Mouse (Mus musculus): Measurements from ENCODE around the gene R3hdml. TPM values are rescaled to one million over a fixed set of nuclear protein-coding genes. Genes with fewer than 3 reads are reported as not detected.

The R3hdml gene
- total RNA-seq, 2 experiments from 2014 or later, result not detected

DNA sequence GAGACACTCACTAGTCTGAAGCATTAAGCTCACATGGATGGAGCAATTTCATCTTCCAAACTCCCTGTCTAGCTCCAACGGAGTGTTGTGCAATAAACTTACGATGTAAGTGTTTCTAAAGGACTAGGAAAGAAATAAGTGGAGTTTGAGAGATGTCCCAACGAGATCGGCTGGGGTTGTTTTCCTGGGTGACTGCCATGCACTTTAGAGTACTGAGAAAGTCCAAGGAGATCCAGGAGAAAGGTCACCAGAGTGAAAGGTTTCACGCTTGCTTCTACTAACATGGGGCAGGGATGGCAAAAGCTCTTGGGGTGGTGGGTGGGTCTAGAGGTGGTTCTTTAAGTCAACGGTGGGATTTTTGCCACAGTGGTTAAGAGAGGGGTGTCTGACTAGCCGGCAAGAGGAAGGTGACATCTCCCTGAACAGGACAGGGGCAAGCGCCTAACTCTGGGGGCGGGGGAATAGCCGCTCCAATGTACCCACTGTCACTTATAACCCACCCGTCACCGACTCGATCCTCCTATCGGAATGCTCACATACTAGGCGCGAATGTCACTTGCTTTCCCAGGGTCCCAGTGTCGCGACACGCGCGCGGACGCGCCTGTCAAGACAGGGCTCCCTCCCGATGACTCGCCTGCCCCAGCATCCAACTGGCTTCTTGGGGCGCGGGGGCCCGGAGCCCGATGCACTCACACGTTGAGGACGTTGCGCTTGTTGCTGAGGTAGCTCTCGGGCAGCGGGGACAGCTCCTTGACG lies 20.2 kb upstream of the R3hdml start:
- no peak; the same call in 1 of the 2 replicates for ATAC-seq (ENCODE audit: poor library complexity, severe bottlenecking)

DNA sequence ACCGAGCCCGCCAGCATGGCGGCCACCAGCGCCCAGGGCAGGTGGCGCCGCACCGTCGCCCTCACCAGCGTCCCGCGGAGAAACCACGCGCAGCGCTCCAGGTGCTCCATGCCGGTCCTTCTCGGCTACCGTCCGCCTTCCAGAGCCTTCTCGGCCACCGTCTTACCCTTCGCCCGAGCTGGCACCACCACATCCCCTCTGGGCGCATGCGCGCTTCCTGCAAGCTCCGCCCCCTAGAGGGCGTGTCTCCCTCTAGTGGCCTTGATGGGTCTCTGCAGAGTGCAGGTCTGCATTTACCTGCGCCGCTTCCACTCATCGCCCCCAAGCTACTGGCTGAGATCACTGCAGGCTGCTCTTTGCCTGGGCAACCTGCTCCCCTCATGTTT lies 19.7 kb upstream of the R3hdml start, which contains the start of gene Fitm2:
Fitm2 (minus strand) TSS at position 164 of the 386 bp plus-strand sequence.
- ATAC-seq (ENCODE audit: poor library complexity, severe bottlenecking), result peak; percentile 98

- no peak for ATAC-seq (ENCODE audit: poor library complexity, severe bottlenecking)
These were observed 11.8 kb upstream of the R3hdml start for GRCm38 (mm10) chr2:163480191-163480825.

DNA sequence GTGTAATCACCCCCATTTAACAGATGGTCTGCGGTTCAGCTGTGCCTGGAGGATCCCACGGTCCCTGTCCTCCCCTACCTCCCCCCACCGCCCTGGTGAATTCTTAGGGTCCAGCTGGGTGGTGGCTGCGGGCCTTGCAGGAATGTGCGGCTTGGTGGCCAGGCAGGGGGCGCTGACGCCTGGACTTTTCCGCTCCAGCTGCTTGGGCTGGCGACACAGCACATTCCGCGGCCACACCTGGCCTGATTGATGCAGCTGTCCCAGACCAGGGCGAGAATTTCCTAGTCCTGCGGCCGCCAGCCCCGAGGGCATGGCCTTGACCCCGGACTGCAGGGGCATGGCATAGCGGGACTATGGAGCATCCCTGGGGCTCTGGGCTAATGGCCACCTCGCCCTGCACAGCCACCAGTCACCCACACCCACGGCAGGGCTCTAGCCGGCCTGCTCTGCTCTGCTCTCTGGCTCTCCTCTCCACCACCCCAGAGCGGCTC lies 10.5 kb upstream of the R3hdml start:
- no peak for ATAC-seq (ENCODE audit: poor library complexity, severe bottlenecking)

GRCm38 (mm10) chr2:163487360-163487759 lies 4.8 kb upstream of the R3hdml start:
- ATAC-seq (ENCODE audit: poor library complexity, severe bottlenecking), result no peak

- ATAC-seq (ENCODE audit: poor library complexity, severe bottlenecking), result no peak
These were observed 2.3 kb upstream of the R3hdml start for GRCm38 (mm10) chr2:163489725-163490291.

DNA sequence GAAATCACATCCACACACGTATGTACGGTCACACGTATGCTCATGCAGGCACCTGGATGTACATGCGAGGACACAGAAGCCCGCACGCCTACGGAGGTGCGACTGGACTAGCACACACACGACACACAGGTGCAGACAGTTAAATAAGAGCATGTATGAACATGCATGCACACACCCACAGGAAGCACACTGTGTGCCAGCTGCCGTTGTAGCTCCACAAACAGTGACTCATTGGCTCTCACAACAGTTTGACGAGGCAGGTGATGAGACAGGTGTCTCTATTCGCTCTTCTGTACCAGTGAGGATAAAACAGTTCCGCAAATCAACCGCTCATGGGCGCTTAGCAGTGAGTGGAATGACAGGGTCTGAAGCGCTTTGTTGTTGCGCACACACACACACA lies 1.5 kb upstream of the R3hdml start:
- ATAC-seq (ENCODE audit: poor library complexity, severe bottlenecking), result no peak

GRCm38 (mm10) chr2:163491351-163491750 lies 767 bp upstream of the R3hdml start:
- ATAC-seq (ENCODE audit: poor library complexity, severe bottlenecking), result no peak

DNA sequence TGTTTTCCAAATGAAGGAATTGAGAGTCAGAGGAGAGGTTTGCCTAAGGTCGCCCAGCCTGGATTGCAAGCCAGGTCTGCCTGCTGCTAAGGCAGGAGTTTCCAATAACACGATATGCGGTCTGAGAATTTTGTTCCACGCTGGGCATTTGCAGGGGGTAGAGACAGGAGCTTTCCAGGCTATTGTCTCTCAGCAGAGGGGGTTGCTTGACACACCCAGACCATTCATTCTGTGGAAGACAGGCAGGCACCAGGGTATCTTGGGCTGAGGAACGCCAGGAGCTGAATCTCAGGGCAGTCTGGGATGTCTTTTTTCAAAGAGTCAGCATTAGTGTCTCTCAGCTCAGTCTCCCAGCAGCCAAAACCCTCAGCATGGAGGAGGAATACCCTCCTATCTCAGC lies 913 bp downstream of the R3hdml start:
- no peak for ATAC-seq (ENCODE audit: poor library complexity, severe bottlenecking)

- no peak for ATAC-seq (ENCODE audit: poor library complexity, severe bottlenecking)
These were observed 1.9 kb downstream of the R3hdml start for GRCm38 (mm10) chr2:163493976-163494375.

DNA sequence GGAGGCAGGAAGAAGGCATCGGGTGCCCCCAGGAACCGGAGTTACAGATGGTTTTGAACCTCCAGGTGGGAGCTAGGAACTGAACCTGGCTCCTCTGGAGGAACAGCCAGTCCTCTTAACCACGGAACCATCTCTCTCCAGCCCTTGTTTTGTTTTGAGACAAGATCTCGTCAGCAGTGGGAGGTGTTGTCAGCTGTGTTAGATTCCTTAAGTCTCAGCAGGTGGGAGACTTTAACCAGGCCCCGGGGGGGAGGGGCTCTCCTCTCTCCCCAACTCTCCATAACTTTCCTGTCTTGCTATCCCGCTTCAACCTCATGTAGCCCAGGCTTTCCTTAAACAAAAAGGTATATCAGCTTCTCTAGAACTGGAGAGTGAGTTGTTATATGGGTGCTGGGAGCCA lies 2.3 kb downstream of the R3hdml start:
- no peak for ATAC-seq (ENCODE audit: poor library complexity, severe bottlenecking)

GRCm38 (mm10) chr2:163502219-163502618 lies 10.1 kb downstream of the R3hdml start:
- no peak for ATAC-seq (ENCODE audit: poor library complexity, severe bottlenecking)

DNA sequence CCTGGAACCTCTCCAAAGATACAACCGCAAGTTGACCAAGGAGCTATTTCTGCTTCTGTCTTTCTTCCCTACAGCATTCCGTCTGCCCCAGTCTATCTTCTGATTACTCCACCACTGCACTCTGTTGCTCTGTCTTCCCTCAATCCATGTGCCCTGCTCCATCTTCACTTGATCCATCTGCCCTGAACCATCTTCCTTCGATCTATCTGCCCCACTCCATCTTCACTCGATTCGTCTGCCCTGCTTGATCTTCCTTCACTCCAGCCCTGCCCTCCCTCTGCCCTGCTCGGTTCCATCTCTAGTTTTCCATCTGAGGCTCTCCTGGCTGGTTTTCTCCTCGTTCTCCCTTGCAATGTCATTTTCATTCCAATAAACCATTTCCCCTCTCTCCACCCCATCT lies 11.1 kb downstream of the R3hdml start:
- ATAC-seq (ENCODE audit: poor library complexity, severe bottlenecking), result no peak

GRCm38 (mm10) chr2:163506300-163507004 lies 14.3 kb downstream of the R3hdml start, which contains the start of gene Hnf4a:
TSS of gene Hnf4a (plus strand) at chr2:163506808.
- no peak for ATAC-seq (ENCODE audit: poor library complexity, severe bottlenecking)

DNA sequence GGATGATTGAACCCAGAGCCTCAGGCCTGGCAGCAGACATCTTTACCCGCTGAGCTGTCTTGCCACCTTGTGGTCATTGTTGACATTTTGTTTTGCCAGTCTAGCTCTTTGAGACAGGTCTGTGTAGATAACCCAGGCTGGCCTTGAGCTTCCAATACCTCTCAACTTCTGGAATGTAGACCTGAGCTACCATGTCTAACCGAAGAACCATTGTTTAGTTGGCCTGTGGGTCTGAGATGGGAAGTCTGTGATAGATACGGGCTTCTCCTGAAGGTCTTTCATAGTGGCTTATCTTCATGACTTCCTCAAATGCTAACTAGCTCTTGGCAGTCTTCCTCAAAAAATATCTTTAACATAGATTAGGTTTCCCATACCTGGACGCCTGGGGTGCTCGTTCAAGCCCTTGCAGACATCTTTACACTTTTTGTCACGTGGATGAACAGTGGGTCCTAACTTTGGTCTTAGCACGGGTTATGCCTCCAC lies 33.7 kb downstream of the R3hdml start:
- peak; percentile 35; the same call in 1 of the 2 replicates for ATAC-seq (ENCODE audit: poor library complexity, severe bottlenecking)

- no peak for ATAC-seq (ENCODE audit: poor library complexity, severe bottlenecking)
These were observed 35.4 kb downstream of the R3hdml start for GRCm38 (mm10) chr2:163527497-163527896.

- no peak for ATAC-seq (ENCODE audit: poor library complexity, severe bottlenecking)
These were observed 38.3 kb downstream of the R3hdml start for GRCm38 (mm10) chr2:163530418-163530817.

GRCm38 (mm10) chr2:163531917-163532316 lies 39.8 kb downstream of the R3hdml start:
- peak; percentile 66 for ATAC-seq (ENCODE audit: poor library complexity, severe bottlenecking)

- ATAC-seq (ENCODE audit: poor library complexity, severe bottlenecking), result no peak
These were observed 41.1 kb downstream of the R3hdml start for GRCm38 (mm10) chr2:163533226-163533625.

- peak; percentile 90 for ATAC-seq (ENCODE audit: poor library complexity, severe bottlenecking)
These were observed 42.9 kb downstream of the R3hdml start for GRCm38 (mm10) chr2:163534958-163535524.

- no peak for ATAC-seq (ENCODE audit: poor library complexity, severe bottlenecking)
These were observed 45.3 kb downstream of the R3hdml start for GRCm38 (mm10) chr2:163537443-163537842.
